Mouse (Mus musculus) 3T3-L1 (cell line): ENCODE measurements at regions not wholly inside any gene's neighbourhood (a gene's known extent, or its start where the extent isn't known, plus 50 kb on each side); places are given as distances from the start of the nearest gene placed in this dataset.
A peak's percentile ranks its signal among the peaks of the same experiment; 100 is the strongest.
"Not testable (repeated sequence)": the region's sequence is repeated elsewhere in the genome, so short reads cannot be mapped to it uniquely, and the experiment has no call there.

ENCODE experiments used
- DNase-seq: peaks from one replicate; pipeline ENCODE4 v3.0.0-alpha.2; 2015; ENCODE audit warnings: low read depth, low spot score

- no peak for DNase-seq
These were observed 237.0 kb downstream of the Impad1 start for GRCm38 (mm10) chr4:4556126-4556525.

- no peak for DNase-seq
These were observed 242.9 kb downstream of the Impad1 start for GRCm38 (mm10) chr4:4550301-4550700.

- no peak for DNase-seq
These were observed 243.3 kb downstream of the Impad1 start for GRCm38 (mm10) chr4:4549893-4550292.

GRCm38 (mm10) chr4:4537172-4537753, 255.9 kb downstream of the Impad1 start:
- no peak for DNase-seq

- DNase-seq: no peak
These were observed 261.0 kb downstream of the Impad1 start for GRCm38 (mm10) chr4:4532196-4532595.

- DNase-seq: no peak
These were observed 264.8 kb downstream of the Impad1 start for GRCm38 (mm10) chr4:4528311-4528710.

- no peak for DNase-seq
These were observed 271.4 kb downstream of the Impad1 start for GRCm38 (mm10) chr4:4521757-4522156.

- no peak for DNase-seq
These were observed 274.4 kb downstream of the Impad1 start for GRCm38 (mm10) chr4:4518741-4519140.

- no peak for DNase-seq
These were observed 279.8 kb downstream of the Impad1 start for GRCm38 (mm10) chr4:4513351-4513750.

- peak; percentile 62 for DNase-seq
These were observed 282.8 kb downstream of the Impad1 start for GRCm38 (mm10) chr4:4510180-4510920.

GRCm38 (mm10) chr4:4509296-4509695, 283.9 kb downstream of the Impad1 start:
- DNase-seq: no peak

- no peak for DNase-seq
These were observed 296.0 kb downstream of the Impad1 start for GRCm38 (mm10) chr4:4497199-4497598.

- DNase-seq: no peak
These were observed 297.0 kb downstream of the Impad1 start for GRCm38 (mm10) chr4:4496181-4496580.

GRCm38 (mm10) chr4:4465169-4465714, 327.9 kb downstream of the Impad1 start:
- no peak for DNase-seq

- no peak for DNase-seq
These were observed 328.9 kb downstream of the Impad1 start for GRCm38 (mm10) chr4:4464130-4464700.

- DNase-seq: no peak
These were observed 333.9 kb downstream of the Impad1 start for GRCm38 (mm10) chr4:4459258-4459657.

GRCm38 (mm10) chr4:4450104-4450503, 343.1 kb downstream of the Impad1 start:
- DNase-seq: no peak

- no peak for DNase-seq
These were observed 350.5 kb downstream of the Impad1 start for GRCm38 (mm10) chr4:4442650-4443049.

- DNase-seq: no peak
These were observed 355.6 kb downstream of the Impad1 start for GRCm38 (mm10) chr4:4437559-4437958.

- DNase-seq: not testable (repeated sequence)
These were observed 347.2 kb upstream of the Sdr16c6 start for GRCm38 (mm10) chr4:4424526-4424925.

- no peak for DNase-seq
These were observed 326.5 kb upstream of the Sdr16c6 start for GRCm38 (mm10) chr4:4403812-4404211.

- no peak for DNase-seq
These were observed 320.1 kb upstream of the Sdr16c6 start for GRCm38 (mm10) chr4:4397410-4397809.
